Mouse (Mus musculus) urinary bladder, postnatal 10 days (tissue): ENCODE data around the gene Vmn1r149.
"Not testable (repeated sequence)": the region's sequence is repeated elsewhere in the genome, so short reads cannot be mapped to it uniquely, and the experiment has no call there.

ENCODE experiments used
- DNase-seq: peaks from one replicate; pipeline ENCODE4 v3.0.0; 2022; ENCODE audit warnings: low spot score

The Vmn1r149 gene

DNA sequence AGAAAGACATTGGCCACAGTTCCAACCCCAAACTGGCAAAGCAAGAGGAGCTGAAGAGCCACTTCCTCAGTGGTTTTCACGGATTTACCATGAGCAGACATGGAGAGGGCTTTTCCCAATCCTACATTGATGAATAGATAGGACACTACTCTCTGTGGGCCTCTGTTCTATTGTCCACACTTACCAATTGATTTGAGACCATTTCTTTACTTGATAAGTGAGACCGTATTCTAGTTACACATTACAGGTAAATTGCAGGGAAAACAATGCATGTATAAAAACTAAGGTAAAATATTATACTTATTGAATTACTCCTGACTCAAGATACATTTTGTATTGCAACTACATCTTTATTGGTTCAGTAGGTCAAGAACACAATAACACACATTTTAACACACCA is at the start of gene Vmn1r149:
Gene Vmn1r149 (minus strand): TSS at position 101 of the 400 bp plus-strand sequence.
- not testable (repeated sequence) for DNase-seq

- DNase-seq, result not testable (repeated sequence)
Measured at GRCm38 (mm10) chr7:22463975-22464374, 25.9 kb upstream of the Vmn1r149 start, which contains the start of gene Gm10665. TSS of gene Gm10665 (minus strand) at chr7:22464075.

- not testable (repeated sequence) for DNase-seq
Measured at GRCm38 (mm10) chr7:22413283-22413682, 24.7 kb downstream of the Vmn1r149 start, which contains the start of gene Vmn1r148. TSS of gene Vmn1r148 (plus strand) at chr7:22413583.
